Mouse (Mus musculus) hindbrain, embryonic 13.5 days (tissue): ENCODE data around the gene Hspa1b. TPM values are rescaled to one million over a fixed set of nuclear protein-coding genes. Genes with fewer than 3 reads are reported as not detected.
A peak's percentile ranks its signal among the peaks of the same experiment; 100 is the strongest.
"Not testable (repeated sequence)": the region's sequence is repeated elsewhere in the genome, so short reads cannot be mapped to it uniquely, and the experiment has no call there.

Experiments
- ATAC-seq: fragments of 200-750 bp; cut with Nextera tagmentation; 2 replicates; pipeline ENCODE4 v1.8.0; 2017; ENCODE audit warnings: moderate TSS enrichment; ENCODE audit not compliant: low FRiP score
- H3K27ac ChIP-seq: fragments of 300-500 bp; sonication (generic); 2 replicates; pipeline ENCODE4 v1.5.1; 2015; ENCODE audit warnings: inconsistent platforms, mild to moderate bottlenecking, moderate library complexity
- H3K27me3 ChIP-seq: fragments of 300-500 bp; sonication (generic); 2 replicates; pipeline ENCODE4 v1.6.1; 2015; ENCODE audit warnings: mild to moderate bottlenecking, inconsistent platforms
- H3K36me3 ChIP-seq: fragments of 300-500 bp; sonication (generic); 2 replicates; pipeline ENCODE4 v1.6.1; 2015; ENCODE audit warnings: mild to moderate bottlenecking, inconsistent platforms
- H3K4me1 ChIP-seq: fragments of 300-500 bp; sonication (generic); replicated peaks from 2 replicates; pipeline ENCODE4 v1.6.1; 2015; ENCODE audit warnings: inconsistent platforms
- H3K4me2 ChIP-seq: fragments of 300-500 bp; sonication (generic); 2 replicates; pipeline ENCODE4 v1.6.1; 2015; ENCODE audit warnings: inconsistent platforms, mild to moderate bottlenecking, moderate library complexity
- H3K4me3 ChIP-seq: fragments of 300-500 bp; sonication (generic); 2 replicates; pipeline ENCODE4 v1.5.1; 2015; ENCODE audit warnings: mild to moderate bottlenecking, inconsistent platforms
- H3K9ac ChIP-seq: fragments of 300-500 bp; sonication (generic); 2 replicates; pipeline ENCODE4 v1.6.1; 2015; ENCODE audit warnings: mild to moderate bottlenecking, inconsistent platforms
- H3K9me3 ChIP-seq: fragments of 300-500 bp; sonication (generic); 2 replicates; pipeline ENCODE4 v1.6.1; 2016; ENCODE audit warnings: inconsistent platforms
- WGBS: fragments of 180-500 bp; shearing (Covaris S2); methylation state at CpG from one replicate; pipeline ENCODE4 v1.1.7; 2015; 5-methylcytosine and 5-hydroxymethylcytosine counted together
- polyA plus RNA-seq: library from polyadenylated mRNA; unstranded; fragments of >200 nt; fragmentation: Nextera tagmentation; extraction: Ambion mirVana; gene quantifications from 2 replicates; pipeline ENCODE4 v1.2.1, GENCODE M21; 2015

The Hspa1b gene
- polyA plus RNA-seq, 1 experiment from 2014 or later = 0.26 TPM

GRCm38 (mm10) chr17:34959881-34960515 is 960 bp upstream of the Hspa1b start:
- no peak overlapping the region for H3K27ac ChIP-seq
- 14% methylated on average over 12 of the region's 12 CpGs for WGBS
- H3K9ac ChIP-seq = peak overlapping the region; percentile 56; the same call in 1 of the 2 replicates
- no peaks in the 10 kb centered on the region for H3K9me3 ChIP-seq
- H3K27me3 ChIP-seq = peaks cover 63% of the 10 kb centered on the region
- peak overlapping the region; percentile 44 for H3K4me3 ChIP-seq
- H3K4me2 ChIP-seq = peak overlapping the region; percentile 71
- H3K4me1 ChIP-seq = peaks cover 11% of the 10 kb centered on the region
- ATAC-seq = 0 out of 2 replicates have a peak, but pooled peaks have one; percentile 7
- no peaks in the 10 kb centered on the region for H3K36me3 ChIP-seq

- Histone ChIP-seq H3K4me3 (peak overlapping the region; percentile 44), H3K9ac (peak overlapping the region; percentile 60; the same call in 1 of the 2 replicates), H3K4me1 (peaks cover 11% of the 10 kb centered on the region), H3K4me2 (peak overlapping the region; percentile 71), H3K27me3 (peaks cover 61% of the 10 kb centered on the region)
- WGBS = 3% methylated on average over 28 of the region's 47 CpGs
- not testable (repeated sequence) for H3K36me3 ChIP-seq, H3K9me3 ChIP-seq, H3K27ac ChIP-seq
- ATAC-seq = peak; percentile 60
Measured at GRCm38 (mm10) chr17:34958734-34959129, 306 bp downstream of the Hspa1b start.

GRCm38 (mm10) chr17:34957966-34958365 is 1.1 kb downstream of the Hspa1b start:
- H3K4me2 ChIP-seq, H3K9me3 ChIP-seq, H3K27ac ChIP-seq, H3K36me3 ChIP-seq, H3K4me3 ChIP-seq, H3K9ac ChIP-seq, ATAC-seq: not testable (repeated sequence)
- Histone ChIP-seq H3K27me3 (peaks cover 55% of the 10 kb centered on the region), H3K4me1 (peaks cover 11% of the 10 kb centered on the region)
- WGBS = 33% methylated on average over 28 of the region's 40 CpGs

- H3K27ac ChIP-seq, H3K4me3 ChIP-seq, H3K9me3 ChIP-seq, H3K36me3 ChIP-seq, ATAC-seq, H3K4me2 ChIP-seq, H3K9ac ChIP-seq: not testable (repeated sequence)
- WGBS = 28% methylated on average over 37 of the region's 40 CpGs
- peaks cover 49% of the 10 kb centered on the region for H3K27me3 ChIP-seq
- peaks cover 11% of the 10 kb centered on the region for H3K4me1 ChIP-seq
Measured at GRCm38 (mm10) chr17:34957291-34957690, 1.7 kb downstream of the Hspa1b start.

- Histone ChIP-seq H3K27me3 (peaks cover 41% of the 10 kb centered on the region), H3K4me3 (no peak overlapping the region), H3K36me3 (no peaks in the 10 kb centered on the region), H3K4me2 (no peak overlapping the region), H3K27ac (no peak overlapping the region), H3K9me3 (no peaks in the 10 kb centered on the region), H3K4me1 (peaks cover 11% of the 10 kb centered on the region), H3K9ac (no peak overlapping the region)
- WGBS = 44% methylated on average over 1 of the region's 1 CpGs
- ATAC-seq = no peak
Measured at GRCm38 (mm10) chr17:34956340-34956739, 2.7 kb downstream of the Hspa1b start.

- peaks cover 13% of the 10 kb centered on the region for H3K4me1 ChIP-seq
- H3K9me3 ChIP-seq = no peaks in the 10 kb centered on the region
- no peak overlapping the region for H3K4me2 ChIP-seq
- no peak overlapping the region for H3K27ac ChIP-seq
- peaks cover 37% of the 10 kb centered on the region for H3K27me3 ChIP-seq
- H3K4me3 ChIP-seq = no peak overlapping the region
- no peak for ATAC-seq
- peaks cover 2% of the 10 kb centered on the region for H3K36me3 ChIP-seq
- no peak overlapping the region for H3K9ac ChIP-seq
- WGBS = 78% methylated on average over 3 of the region's 3 CpGs
Measured at GRCm38 (mm10) chr17:34955884-34956283, 3.2 kb downstream of the Hspa1b start.

- Histone ChIP-seq H3K9ac (peak overlapping the region; percentile 35; the same call in 1 of the 2 replicates), H3K27ac (no peak overlapping the region), H3K4me1 (peaks cover 18% of the 10 kb centered on the region), H3K4me2 (no peak overlapping the region), H3K9me3 (no peaks in the 10 kb centered on the region), H3K36me3 (peaks cover 12% of the 10 kb centered on the region), H3K4me3 (no peak overlapping the region), H3K27me3 (peaks cover 28% of the 10 kb centered on the region)
- 88% methylated on average over 4 of the region's 4 CpGs for WGBS
- no peak for ATAC-seq
Measured at GRCm38 (mm10) chr17:34954831-34955230, 4.2 kb downstream of the Hspa1b start.

- Histone ChIP-seq H3K4me3 (no peak overlapping the region), H3K4me1 (peaks cover 16% of the 10 kb centered on the region), H3K4me2 (no peak overlapping the region), H3K36me3 (peaks cover 18% of the 10 kb centered on the region), H3K27me3 (peaks cover 22% of the 10 kb centered on the region), H3K27ac (no peak overlapping the region), H3K9me3 (no peaks in the 10 kb centered on the region), H3K9ac (no peak overlapping the region)
- no peak for ATAC-seq
- WGBS = 92% methylated on average over 4 of the region's 4 CpGs
Measured at GRCm38 (mm10) chr17:34953904-34954303, 5.1 kb downstream of the Hspa1b start.

GRCm38 (mm10) chr17:34953258-34953657 is 5.8 kb downstream of the Hspa1b start:
- Histone ChIP-seq H3K36me3 (peaks cover 18% of the 10 kb centered on the region), H3K4me3 (peak overlapping the region; percentile 80), H3K27ac (peak overlapping the region; percentile 92; the same call in 1 of the 2 replicates), H3K4me1 (peaks cover 16% of the 10 kb centered on the region), H3K27me3 (peaks cover 22% of the 10 kb centered on the region), H3K9me3 (no peaks in the 10 kb centered on the region), H3K9ac (no peak overlapping the region), H3K4me2 (peak overlapping the region; percentile 77; the same call in 1 of the 2 replicates)
- no peak for ATAC-seq
- 87% methylated on average over 3 of the region's 3 CpGs for WGBS

- under 1% methylated on average over 23 of the region's 23 CpGs for WGBS
- ATAC-seq = peak; percentile 84
- peaks cover 16% of the 10 kb centered on the region for H3K4me1 ChIP-seq
Measured at GRCm38 (mm10) chr17:34952378-34953040, 6.5 kb downstream of the Hspa1b start.

GRCm38 (mm10) chr17:34951636-34952377 is 7.2 kb downstream of the Hspa1b start:
- peak; percentile 5 for ATAC-seq
- peak overlapping the region; percentile 98 for H3K9ac ChIP-seq
- H3K4me1 ChIP-seq = peaks cover 16% of the 10 kb centered on the region
- WGBS = under 1% methylated on average over 29 of the region's 29 CpGs
- peak overlapping the region; percentile 80 for H3K4me3 ChIP-seq
- H3K4me2 ChIP-seq = peak overlapping the region; percentile 77
- peaks cover 20% of the 10 kb centered on the region for H3K27me3 ChIP-seq
- H3K36me3 ChIP-seq = peaks cover 18% of the 10 kb centered on the region
- no peaks in the 10 kb centered on the region for H3K9me3 ChIP-seq
- peak overlapping the region; percentile 92 for H3K27ac ChIP-seq

More at GRCm38 (mm10) chr17:34952378-34953040, 6.5 kb downstream of the Hspa1b start:
- peak overlapping the region; percentile 92 for H3K27ac ChIP-seq
- peaks cover 22% of the 10 kb centered on the region for H3K27me3 ChIP-seq
- H3K4me3 ChIP-seq = peak overlapping the region; percentile 80
- H3K9ac ChIP-seq = peak overlapping the region; percentile 98
- H3K36me3 ChIP-seq = peaks cover 18% of the 10 kb centered on the region
- no peaks in the 10 kb centered on the region for H3K9me3 ChIP-seq
- H3K4me2 ChIP-seq = peak overlapping the region; percentile 77
